Mouse (Mus musculus): ENCODE measurements at regions not wholly inside any gene's neighbourhood (a gene's known extent, or its start where the extent isn't known, plus 50 kb on each side); places are given as distances from the start of the nearest gene placed in this dataset.

- TF ChIP-seq CTCF (IDR thresholded peaks at IDR 0.05 in 2 of 3, conservative IDR thresholded peaks at IDR 0.05 in 1 of 3; ENCODE audit: control insufficient read depth in 1 of 3, insufficient read depth in 1 of 3, low read depth in 2 of 3, low read length in 3 of 3, poor library complexity in 1 of 3, severe bottlenecking in 1 of 3) (no peak), POLR2A (IDR thresholded peaks at IDR 0.05; ENCODE audit: control insufficient read depth in 1 of 2, insufficient read depth in 1 of 2, low read depth in 1 of 2, low read length in 2 of 2, poor library complexity in 1 of 2) (no peak), MYC (IDR thresholded peaks at IDR 0.05; ENCODE audit: low read depth, low read length) (no peak), TCF12 (IDR thresholded peaks at IDR 0.05; ENCODE audit: low read depth, low read length) (no peak)
Observed at GRCm38 (mm10) chr4:101352178-101352577, 66.9 kb upstream of the Ak4 start.

All from MEL (cell line).